Mouse (Mus musculus) heart, adult 2 months (tissue): ENCODE results near the gene Nemp1.

ENCODE experiments used
- EP300 ChIP-seq: fragments of 200-500 bp; IDR thresholded peaks from 2 replicates; pipeline ENCODE4 v1.6.1; 2011; ENCODE audit warnings: low read depth, low read length, control low read depth; ENCODE audit not compliant: insufficient read depth
- POLR2A ChIP-seq: fragments of 200-500 bp; IDR thresholded peaks from 2 replicates; pipeline ENCODE4 v1.6.1; 2011; ENCODE audit warnings: mild to moderate bottlenecking, low read depth, low read length, control low read depth; ENCODE audit not compliant: insufficient read depth

DNA sequence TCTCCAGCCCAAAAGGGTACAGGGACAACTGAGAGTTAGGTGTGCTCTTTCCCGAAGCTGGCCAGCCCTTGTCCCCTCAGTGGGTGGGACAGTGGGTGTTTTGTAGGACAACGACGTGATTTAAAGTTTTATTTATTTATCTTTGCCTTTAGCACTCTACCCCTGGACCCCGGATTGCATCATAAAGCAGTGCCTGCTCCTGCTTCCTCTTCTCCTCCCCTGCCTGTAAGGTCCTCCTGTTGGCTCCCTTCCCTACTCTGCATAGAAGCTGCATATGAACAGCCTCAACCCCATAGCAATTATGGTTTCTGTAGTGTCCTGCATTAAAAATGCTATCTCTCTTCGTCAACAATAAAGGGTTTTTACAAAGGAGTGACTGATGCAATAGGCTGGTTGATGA, 64.7 kb downstream of the Nemp1 start:
- TF ChIP-seq EP300 (no peak), POLR2A (no peak)
